Mouse (Mus musculus): Measurements from ENCODE around the gene Cntd1. TPM values are rescaled to one million over a fixed set of nuclear protein-coding genes. Genes with fewer than 3 reads are reported as not detected.

Gene Cntd1
- polyA plus RNA-seq, 1 experiment = 0.20 TPM

DNA sequence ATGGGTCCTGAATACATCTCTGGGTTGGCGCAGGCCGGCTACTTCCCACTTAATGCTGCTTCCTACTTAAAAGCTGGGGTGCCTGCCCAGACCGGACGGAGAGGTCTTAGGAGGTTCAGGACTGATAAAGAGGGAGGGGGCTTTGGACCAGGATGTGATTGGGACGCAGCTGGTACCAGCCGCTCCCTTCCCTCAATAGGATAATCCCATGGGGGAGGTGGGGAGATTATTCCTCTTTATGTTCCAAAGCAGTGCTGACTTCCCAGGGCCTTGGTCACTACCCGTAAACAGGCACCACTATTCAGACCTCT, 32.2 kb upstream of the Cntd1 start:
- peaks cover 11% of the 10 kb centered on the region; the same call in 1 of the 2 replicates for H3K27me3 ChIP-seq (ENCODE audit: control insufficient read depth, insufficient read depth, low read length)
- peak overlapping the region; percentile 62 for H3K27ac ChIP-seq (ENCODE audit: insufficient read depth, low read depth, low read length)
- 43% methylated on average over 7 of the region's 7 CpGs for WGBS
- no peaks in the 10 kb centered on the region for H3K36me3 ChIP-seq (ENCODE audit: control insufficient read depth, insufficient read depth, low read length)
- peak overlapping the region; percentile 71 for H3K4me3 ChIP-seq (ENCODE audit: low read depth, low read length)
- H3K4me1 ChIP-seq (ENCODE audit: control insufficient read depth, insufficient read depth, insufficient read length, low read length) = peaks cover 13% of the 10 kb centered on the region
- TF ChIP-seq CTCF (IDR thresholded peaks at IDR 0.05; ENCODE audit: extremely low read depth, insufficient read length, insufficient replicate concordance, low read depth, low read length) (no peak), POLR2A (IDR thresholded peaks at IDR 0.05; ENCODE audit: low read depth, low read length) (no peak)

DNA sequence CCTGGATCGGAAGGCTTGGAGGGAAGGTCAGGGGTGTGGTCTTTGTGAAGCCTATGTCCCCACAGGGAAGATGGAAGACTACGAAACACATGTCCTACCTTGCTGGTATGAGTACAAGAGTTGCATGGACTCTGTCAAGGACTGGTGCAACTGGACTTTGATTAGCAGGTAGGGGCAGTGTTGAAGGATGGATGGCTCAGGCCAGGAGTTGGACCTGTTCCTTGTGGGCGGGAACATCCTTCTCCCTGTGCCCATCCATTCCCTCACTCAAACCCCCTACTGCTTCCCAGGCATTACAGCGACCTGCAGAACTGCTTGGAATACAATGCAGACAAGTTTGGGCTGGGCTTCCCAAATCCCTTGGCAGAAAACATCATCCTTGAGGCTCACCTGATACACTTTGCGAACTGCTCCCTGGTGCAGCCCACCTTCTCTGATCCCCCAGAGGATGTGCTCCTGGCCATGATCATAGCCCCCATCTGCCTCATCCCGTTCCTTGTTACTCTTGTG, 31.2 kb upstream of the Cntd1 start:
- Histone ChIP-seq H3K27ac (ENCODE audit: insufficient read depth, low read depth, low read length) (no peak overlapping the region), H3K4me3 (ENCODE audit: low read depth, low read length) (0 out of 2 replicates have a peak overlapping the region, but pooled peaks have one; percentile 10), H3K27me3 (ENCODE audit: control insufficient read depth, insufficient read depth, low read length) (peaks cover 11% of the 10 kb centered on the region; the same call in 1 of the 2 replicates), H3K36me3 (ENCODE audit: control insufficient read depth, insufficient read depth, low read length) (no peaks in the 10 kb centered on the region), H3K4me1 (ENCODE audit: control insufficient read depth, insufficient read depth, insufficient read length, low read length) (peaks cover 13% of the 10 kb centered on the region)
- WGBS = 86% methylated on average over 6 of the region's 6 CpGs
- no peak for TF ChIP-seq CTCF (IDR thresholded peaks at IDR 0.05; ENCODE audit: extremely low read depth, insufficient read length, insufficient replicate concordance, low read depth, low read length)
- TF ChIP-seq POLR2A (IDR thresholded peaks at IDR 0.05; ENCODE audit: low read depth, low read length) = no peak

DNA sequence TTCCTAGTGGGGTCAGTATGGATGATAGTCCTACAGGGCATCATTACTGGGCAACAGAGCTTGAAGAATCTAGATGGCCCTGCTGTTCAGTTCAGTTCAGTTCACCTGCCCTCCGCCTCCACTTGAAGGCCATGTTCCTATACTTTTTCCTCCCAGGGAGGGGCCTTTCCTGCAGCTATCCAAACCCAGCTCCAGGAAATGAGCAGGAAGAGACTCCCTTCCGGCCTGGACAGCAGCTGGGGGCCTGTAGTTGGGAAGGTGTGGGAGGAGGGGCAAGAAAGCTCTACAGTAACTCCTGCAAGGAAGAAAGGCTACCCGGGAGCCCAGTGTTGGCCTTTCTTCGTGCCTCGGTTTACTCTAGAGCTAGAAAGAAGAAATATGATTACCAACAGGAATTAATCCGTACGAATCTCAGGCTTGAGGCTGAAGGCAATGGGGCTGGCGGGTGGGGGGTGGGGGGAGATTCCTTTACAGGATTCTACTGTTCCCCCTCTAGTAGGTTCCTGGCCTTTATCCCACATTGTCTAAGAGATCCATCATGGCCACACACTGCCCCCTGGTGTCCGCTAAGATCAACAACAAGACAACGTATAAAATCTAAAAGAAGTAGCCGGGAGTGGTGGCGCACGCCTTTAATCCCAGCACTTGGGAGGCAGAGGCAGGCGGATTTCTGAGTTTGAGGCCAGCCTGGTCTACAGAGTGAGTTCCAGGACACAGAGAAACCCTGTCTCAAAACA, 30.4 kb upstream of the Cntd1 start:
- H3K4me1 ChIP-seq (ENCODE audit: control insufficient read depth, insufficient read depth, insufficient read length, low read length) = peaks cover 16% of the 10 kb centered on the region
- TF ChIP-seq CTCF (IDR thresholded peaks at IDR 0.05; ENCODE audit: extremely low read depth, insufficient read length, insufficient replicate concordance, low read depth, low read length) (peak; percentile 35; the same call in 1 of the 2 replicates), POLR2A (IDR thresholded peaks at IDR 0.05; ENCODE audit: low read depth, low read length) (no peak)
- no peak overlapping the region for H3K4me3 ChIP-seq (ENCODE audit: low read depth, low read length)
- WGBS = 40% methylated on average over 14 of the region's 14 CpGs
- H3K36me3 ChIP-seq (ENCODE audit: control insufficient read depth, insufficient read depth, low read length) = no peaks in the 10 kb centered on the region
- no peak overlapping the region for H3K27ac ChIP-seq (ENCODE audit: insufficient read depth, low read depth, low read length)
- H3K27me3 ChIP-seq (ENCODE audit: control insufficient read depth, insufficient read depth, low read length) = peaks cover 11% of the 10 kb centered on the region; the same call in 1 of the 2 replicates

DNA sequence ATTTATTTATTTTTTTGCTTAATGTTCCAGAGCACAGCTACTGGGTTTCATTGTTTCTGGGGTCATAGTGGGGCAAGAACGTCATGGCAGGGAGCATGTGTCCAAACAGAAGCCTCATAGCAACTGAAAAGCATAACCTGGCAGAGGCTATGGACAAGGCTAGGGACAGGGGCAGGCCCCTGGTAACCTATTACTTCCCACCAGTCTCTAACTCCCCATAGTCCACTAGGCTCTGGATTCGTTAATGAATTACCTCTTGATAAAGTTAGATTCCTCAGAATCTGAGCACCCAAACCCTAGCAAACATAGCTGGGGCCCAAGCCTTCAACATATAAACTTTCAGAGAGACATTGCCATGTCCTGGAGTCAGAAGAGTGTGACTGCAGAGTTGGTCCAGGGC, 27.8 kb upstream of the Cntd1 start:
- 66% methylated on average over 2 of the region's 2 CpGs for WGBS
- H3K27me3 ChIP-seq (ENCODE audit: control insufficient read depth, insufficient read depth, low read length) = peaks cover 4% of the 10 kb centered on the region; the same call in 1 of the 2 replicates
- H3K4me1 ChIP-seq (ENCODE audit: control insufficient read depth, insufficient read depth, insufficient read length, low read length) = peaks cover 8% of the 10 kb centered on the region
- no peak overlapping the region for H3K4me3 ChIP-seq (ENCODE audit: low read depth, low read length)
- no peak overlapping the region for H3K27ac ChIP-seq (ENCODE audit: insufficient read depth, low read depth, low read length)
- no peaks in the 10 kb centered on the region for H3K36me3 ChIP-seq (ENCODE audit: control insufficient read depth, insufficient read depth, low read length)
- TF ChIP-seq CTCF (IDR thresholded peaks at IDR 0.05; ENCODE audit: extremely low read depth, insufficient read length, insufficient replicate concordance, low read depth, low read length) = no peak
- TF ChIP-seq POLR2A (IDR thresholded peaks at IDR 0.05; ENCODE audit: low read depth, low read length) = no peak

DNA sequence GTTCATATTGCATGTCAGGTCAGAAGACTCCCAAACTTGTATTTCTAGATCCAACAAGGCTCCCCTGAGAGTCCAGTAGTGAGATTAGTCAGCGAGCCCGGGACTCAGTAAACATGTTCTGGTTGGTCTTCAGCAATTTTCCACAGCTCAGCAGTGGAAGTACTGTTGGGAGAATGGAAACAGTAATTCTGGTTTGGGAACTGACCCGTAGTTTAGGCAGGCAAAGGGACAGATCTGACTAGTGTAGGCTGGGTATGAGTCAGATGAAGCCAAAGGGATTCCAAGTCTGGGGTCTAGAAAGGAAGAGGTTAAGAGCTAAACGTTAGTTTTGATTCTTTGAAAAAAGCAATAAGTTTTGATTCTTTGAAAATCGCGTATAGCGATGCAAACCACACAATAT, 25.9 kb upstream of the Cntd1 start:
- TF ChIP-seq POLR2A (IDR thresholded peaks at IDR 0.05; ENCODE audit: low read depth, low read length) = no peak
- H3K27me3 ChIP-seq (ENCODE audit: control insufficient read depth, insufficient read depth, low read length) = no peaks in the 10 kb centered on the region
- 1% methylated on average over 7 of the region's 7 CpGs for WGBS
- peak overlapping the region; percentile 33 for H3K27ac ChIP-seq (ENCODE audit: insufficient read depth, low read depth, low read length)
- H3K36me3 ChIP-seq (ENCODE audit: control insufficient read depth, insufficient read depth, low read length) = peaks cover 4% of the 10 kb centered on the region; the same call in 1 of the 2 replicates
- peaks cover 4% of the 10 kb centered on the region; the same call in 1 of the 2 replicates for H3K4me1 ChIP-seq (ENCODE audit: control insufficient read depth, insufficient read depth, insufficient read length, low read length)
- peak overlapping the region; percentile 98 for H3K4me3 ChIP-seq (ENCODE audit: low read depth, low read length)

GRCm38 (mm10) chr11:101253613-101254389, 25.0 kb upstream of the Cntd1 start, which contains the start of gene Vps25:
Vps25 (plus strand) TSS chr11:101253707.
- Histone ChIP-seq H3K27ac (ENCODE audit: insufficient read depth, low read depth, low read length) (peak within 1 kb of the TSS; percentile 71), H3K4me1 (ENCODE audit: control insufficient read depth, insufficient read depth, insufficient read length, low read length) (peaks cover 4% of the 10 kb centered on the region; the same call in 1 of the 2 replicates), H3K4me3 (ENCODE audit: low read depth, low read length) (peak within 1 kb of the TSS; percentile 98), H3K27me3 (ENCODE audit: control insufficient read depth, insufficient read depth, low read length) (no peaks in the 10 kb centered on the region), H3K36me3 (ENCODE audit: control insufficient read depth, insufficient read depth, low read length) (peaks cover 9% of the 10 kb centered on the region)
- TF ChIP-seq POLR2A (IDR thresholded peaks at IDR 0.05; ENCODE audit: low read depth, low read length) (peak; percentile 82), CTCF (IDR thresholded peaks at IDR 0.05; ENCODE audit: extremely low read depth, insufficient read length, insufficient replicate concordance, low read depth, low read length) (no peak)
- under 1% methylated on average over 40 of the region's 40 CpGs for WGBS
